Mouse (Mus musculus): ENCODE measurements around the gene Antxrl. TPM values are rescaled to one million over a fixed set of nuclear protein-coding genes. Genes with fewer than 3 reads are reported as not detected.

Antxrl gene
- polyA plus RNA-seq, 1 experiment from 2014 or later = not detected

DNA sequence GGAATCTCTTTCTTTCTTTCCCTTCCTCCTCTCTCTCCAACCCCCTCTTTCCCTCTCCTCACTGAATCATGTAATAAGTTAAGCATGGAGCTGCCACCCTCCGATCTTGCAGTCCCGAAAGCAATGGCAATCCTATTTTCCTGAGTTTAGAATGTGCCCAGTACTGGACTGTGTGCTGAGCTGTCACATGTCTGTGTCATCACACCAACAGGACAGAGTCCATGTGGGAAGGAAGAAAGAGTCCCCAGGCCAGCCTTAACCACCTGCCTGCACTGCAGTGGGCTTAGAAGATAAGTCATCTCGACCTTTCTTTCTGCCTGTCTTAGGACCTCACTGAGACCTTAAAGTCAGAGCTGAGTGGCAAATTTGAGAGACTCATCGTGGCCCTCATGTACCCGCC lies 39.0 kb downstream of the Antxrl start:
- 80% methylated on average over 5 of the region's 5 CpGs for WGBS
- no peak overlapping the region for H3K4me3 ChIP-seq (replicated peaks; ENCODE audit: low read length)
- ATAC-seq (ENCODE audit: insufficient read depth, low FRiP score) = no peak

DNA sequence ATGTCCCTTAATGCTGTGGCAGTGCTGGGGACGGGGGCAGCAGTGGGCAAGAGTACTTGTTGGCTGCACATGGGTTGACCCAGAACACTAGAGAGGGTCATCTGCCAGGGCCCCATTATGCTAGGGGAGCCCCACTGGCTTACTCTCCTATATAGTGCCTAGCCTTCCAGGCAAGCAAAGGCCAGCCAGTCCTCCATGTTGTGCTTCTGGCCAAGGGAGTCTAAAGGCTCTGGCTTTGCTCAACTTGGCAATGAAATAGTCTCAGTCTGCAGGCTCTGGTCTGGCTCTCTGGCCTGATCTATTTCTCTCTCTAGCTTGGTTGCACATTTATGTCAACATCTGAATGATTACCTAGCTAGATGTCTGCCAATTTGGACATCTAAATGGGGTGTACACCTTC lies 40.3 kb downstream of the Antxrl start:
- Histone ChIP-seq H3K4me2 (ENCODE audit: low read depth, low read length) (no peak overlapping the region), H3K4me3 (replicated peaks; ENCODE audit: low read length) (no peak overlapping the region), H3K9ac (ENCODE audit: low read length) (no peak overlapping the region), H3K27ac (ENCODE audit: low read length) (no peak overlapping the region), H3K9me3 (replicated peaks; ENCODE audit: control insufficient read depth, low read length) (no peaks in the 10 kb centered on the region), H3K27me3 (ENCODE audit: control insufficient read depth, insufficient read depth, low read length) (no peaks in the 10 kb centered on the region), H3K36me3 (ENCODE audit: control insufficient read depth, insufficient read depth, low read length) (no peaks in the 10 kb centered on the region), H3K4me1 (ENCODE audit: control insufficient read depth, insufficient read depth, low read length) (no peaks in the 10 kb centered on the region)
- ATAC-seq (ENCODE audit: insufficient read depth, low FRiP score) = no peak
- WGBS = 64% methylated on average over 1 of the region's 1 CpGs

More for the DNA sequence above, 39.0 kb downstream of the Antxrl start:
- Histone ChIP-seq H3K4me2 (ENCODE audit: low read depth, low read length) (no peak overlapping the region), H3K4me1 (ENCODE audit: control insufficient read depth, insufficient read depth, low read length) (no peaks in the 10 kb centered on the region), H3K27ac (ENCODE audit: low read length) (no peak overlapping the region), H3K9me3 (replicated peaks; ENCODE audit: control insufficient read depth, low read length) (no peaks in the 10 kb centered on the region), H3K9ac (ENCODE audit: low read length) (no peak overlapping the region), H3K36me3 (ENCODE audit: control insufficient read depth, insufficient read depth, low read length) (no peaks in the 10 kb centered on the region), H3K27me3 (ENCODE audit: control insufficient read depth, insufficient read depth, low read length) (no peaks in the 10 kb centered on the region)

DNA sequence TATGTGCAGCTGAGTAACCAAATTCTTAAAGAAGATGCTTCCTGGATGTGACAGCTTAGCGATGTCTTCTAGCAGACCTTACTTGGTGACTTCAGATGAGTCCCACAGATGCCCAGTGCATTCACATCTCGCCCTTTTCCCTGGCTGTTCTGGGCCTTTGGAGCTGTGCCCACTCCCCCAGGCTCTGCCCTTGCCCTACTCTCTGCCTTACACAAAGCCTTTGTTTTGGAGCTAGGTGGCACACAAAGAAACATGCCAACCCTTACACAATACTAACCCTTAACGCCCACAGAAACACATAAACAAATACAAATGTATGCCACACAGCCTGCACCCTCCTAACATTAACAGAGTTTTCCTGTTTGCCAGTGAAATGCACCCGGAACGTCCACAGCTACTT lies 43.7 kb downstream of the Antxrl start:
- 71% methylated on average over 5 of the region's 5 CpGs for WGBS

DNA sequence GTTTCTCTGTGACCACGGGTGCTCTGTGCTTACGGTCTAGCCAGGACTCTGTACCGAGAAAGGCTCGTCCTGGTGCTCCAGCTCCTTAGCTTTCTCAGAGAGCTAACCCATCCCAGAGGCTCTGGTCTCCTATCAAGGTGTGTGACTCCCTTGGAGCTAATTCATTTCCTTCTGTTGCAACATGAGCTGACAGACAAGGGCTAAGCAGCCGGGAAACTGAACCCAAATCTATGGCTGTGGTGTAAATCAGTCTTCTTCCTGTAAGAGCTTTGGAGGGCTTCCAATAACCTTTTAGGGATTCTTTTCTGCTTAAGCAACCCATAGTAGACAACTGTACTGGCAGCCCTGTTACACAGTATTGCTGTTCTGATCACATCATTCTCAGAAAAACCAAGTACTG lies 50.1 kb downstream of the Antxrl start, which contains the start of gene A630023A22Rik:
Gene A630023A22Rik, minus strand, starts transcription at position 154 of the 400 bp plus-strand sequence.
- no peaks in the 10 kb centered on the region for H3K27me3 ChIP-seq (ENCODE audit: control insufficient read depth, insufficient read depth, low read length)
- 52% methylated on average over 5 of the region's 5 CpGs for WGBS
- H3K4me1 ChIP-seq (ENCODE audit: control insufficient read depth, insufficient read depth, low read length) = peaks cover 12% of the 10 kb centered on the region; the same call in 1 of the 2 replicates
- H3K4me2 ChIP-seq (ENCODE audit: low read depth, low read length) = no peak within 1 kb of the TSS
- no peak for ATAC-seq (ENCODE audit: insufficient read depth, low FRiP score)
- no peaks in the 10 kb centered on the region for H3K9me3 ChIP-seq (replicated peaks; ENCODE audit: control insufficient read depth, low read length)
- no peaks in the 10 kb centered on the region for H3K36me3 ChIP-seq (ENCODE audit: control insufficient read depth, insufficient read depth, low read length)
- 0 out of 2 replicates have a peak within 1 kb of the TSS, but pooled peaks have one; percentile 8 for H3K27ac ChIP-seq (ENCODE audit: low read length)
- H3K4me3 ChIP-seq (replicated peaks; ENCODE audit: low read length) = no peak within 1 kb of the TSS
- H3K9ac ChIP-seq (ENCODE audit: low read length) = no peak within 1 kb of the TSS

More for the DNA sequence above, 43.7 kb downstream of the Antxrl start:
- Histone ChIP-seq H3K4me1 (ENCODE audit: control insufficient read depth, insufficient read depth, low read length) (no peaks in the 10 kb centered on the region), H3K27ac (ENCODE audit: low read length) (no peak overlapping the region), H3K9me3 (replicated peaks; ENCODE audit: control insufficient read depth, low read length) (no peaks in the 10 kb centered on the region), H3K4me2 (ENCODE audit: low read depth, low read length) (no peak overlapping the region), H3K36me3 (ENCODE audit: control insufficient read depth, insufficient read depth, low read length) (no peaks in the 10 kb centered on the region), H3K27me3 (ENCODE audit: control insufficient read depth, insufficient read depth, low read length) (no peaks in the 10 kb centered on the region), H3K9ac (ENCODE audit: low read length) (no peak overlapping the region), H3K4me3 (replicated peaks; ENCODE audit: low read length) (no peak overlapping the region)
- no peak for ATAC-seq (ENCODE audit: insufficient read depth, low FRiP score)

DNA sequence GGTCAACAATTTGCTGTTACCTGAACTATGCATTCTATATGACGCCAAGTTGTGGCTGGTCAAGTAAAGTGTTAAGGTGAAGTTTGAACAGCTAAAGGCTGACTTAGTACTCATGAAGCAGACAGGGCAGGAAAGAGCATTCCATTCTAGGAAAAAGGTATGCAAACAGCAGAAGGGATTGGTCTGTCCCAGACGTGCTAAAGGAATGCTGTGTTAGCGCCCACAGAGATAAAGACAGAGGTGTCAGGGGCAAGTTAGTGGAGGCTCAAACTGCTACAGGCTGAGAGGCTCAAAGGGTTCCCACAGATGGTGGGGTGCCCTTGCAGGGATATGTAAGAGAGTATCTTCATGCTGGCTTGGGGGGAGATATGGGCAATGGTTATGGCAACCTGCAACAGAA lies 51.3 kb downstream of the Antxrl start:
- Histone ChIP-seq H3K9ac (ENCODE audit: low read length) (no peak overlapping the region), H3K9me3 (replicated peaks; ENCODE audit: control insufficient read depth, low read length) (no peaks in the 10 kb centered on the region), H3K4me3 (replicated peaks; ENCODE audit: low read length) (no peak overlapping the region), H3K4me1 (ENCODE audit: control insufficient read depth, insufficient read depth, low read length) (peaks cover 12% of the 10 kb centered on the region; the same call in 1 of the 2 replicates), H3K27me3 (ENCODE audit: control insufficient read depth, insufficient read depth, low read length) (no peaks in the 10 kb centered on the region), H3K4me2 (ENCODE audit: low read depth, low read length) (no peak overlapping the region), H3K36me3 (ENCODE audit: control insufficient read depth, insufficient read depth, low read length) (no peaks in the 10 kb centered on the region), H3K27ac (ENCODE audit: low read length) (no peak overlapping the region)
- 55% methylated on average over 3 of the region's 3 CpGs for WGBS
- no peak for ATAC-seq (ENCODE audit: insufficient read depth, low FRiP score)

DNA sequence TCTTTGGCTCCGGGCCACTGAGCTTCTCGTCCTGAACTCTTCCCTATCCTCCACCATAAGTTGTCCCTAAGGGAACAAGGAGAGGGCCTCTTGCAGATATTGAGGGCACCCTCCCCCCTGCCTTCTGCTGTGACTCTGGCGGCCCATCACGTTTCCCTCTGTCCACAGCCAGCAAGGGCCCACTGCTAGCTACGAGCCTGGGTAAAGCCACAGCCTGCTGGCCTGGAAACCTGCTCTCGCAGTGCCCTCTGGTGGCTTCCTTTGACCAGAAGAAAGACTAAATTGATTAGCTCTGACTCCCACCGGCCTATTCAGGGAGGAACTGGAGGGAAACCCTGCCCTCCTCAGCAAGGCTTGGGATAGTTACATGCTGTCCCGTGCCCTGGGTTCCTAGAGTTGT lies 52.4 kb downstream of the Antxrl start:
- H3K27me3 ChIP-seq (ENCODE audit: control insufficient read depth, insufficient read depth, low read length) = no peaks in the 10 kb centered on the region
- WGBS = 22% methylated on average over 8 of the region's 8 CpGs
- no peak overlapping the region for H3K4me3 ChIP-seq (replicated peaks; ENCODE audit: low read length)
- no peaks in the 10 kb centered on the region for H3K9me3 ChIP-seq (replicated peaks; ENCODE audit: control insufficient read depth, low read length)
- ATAC-seq (ENCODE audit: insufficient read depth, low FRiP score) = peak; percentile 14; the same call in 1 of the 2 replicates
- H3K27ac ChIP-seq (ENCODE audit: low read length) = no peak overlapping the region
- H3K36me3 ChIP-seq (ENCODE audit: control insufficient read depth, insufficient read depth, low read length) = no peaks in the 10 kb centered on the region
- peaks cover 12% of the 10 kb centered on the region; the same call in 1 of the 2 replicates for H3K4me1 ChIP-seq (ENCODE audit: control insufficient read depth, insufficient read depth, low read length)
- no peak overlapping the region for H3K9ac ChIP-seq (ENCODE audit: low read length)
- no peak overlapping the region for H3K4me2 ChIP-seq (ENCODE audit: low read depth, low read length)

DNA sequence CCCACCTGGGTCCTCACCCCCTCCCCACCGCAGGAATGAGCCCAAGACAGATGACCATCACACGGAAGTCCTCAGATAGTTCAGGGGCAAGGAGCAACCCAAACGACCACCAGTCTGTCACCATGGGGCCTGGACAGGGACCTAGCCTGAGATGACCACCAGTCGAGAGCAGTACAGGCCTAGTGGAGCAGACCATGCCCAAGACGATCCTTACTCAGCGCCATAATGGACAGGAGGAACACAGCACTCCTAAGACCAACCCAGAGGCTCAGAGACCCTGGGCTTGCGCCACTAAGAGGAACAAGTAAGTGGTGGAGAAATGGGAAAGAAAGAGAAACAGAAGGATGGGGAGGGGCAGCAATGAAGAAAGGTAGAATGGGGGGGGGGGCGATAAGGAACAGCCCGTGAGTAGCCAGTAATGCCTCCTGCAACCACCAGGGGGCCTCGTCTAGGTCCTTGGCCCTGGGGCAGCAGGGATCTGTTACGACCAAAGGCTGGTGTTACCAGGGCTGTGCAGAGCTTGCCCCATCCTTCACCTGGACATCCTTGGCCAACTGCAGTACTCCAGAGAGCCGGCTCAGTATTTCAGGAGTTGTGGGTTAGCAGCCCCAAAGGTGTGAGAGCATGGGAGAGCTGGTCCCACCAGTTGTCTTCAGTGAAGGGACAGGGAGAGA lies 54.0 kb downstream of the Antxrl start:
- WGBS = 56% methylated on average over 12 of the region's 12 CpGs
- Histone ChIP-seq H3K27ac (ENCODE audit: low read length) (no peak overlapping the region), H3K4me2 (ENCODE audit: low read depth, low read length) (no peak overlapping the region), H3K9me3 (replicated peaks; ENCODE audit: control insufficient read depth, low read length) (no peaks in the 10 kb centered on the region), H3K9ac (ENCODE audit: low read length) (no peak overlapping the region), H3K27me3 (ENCODE audit: control insufficient read depth, insufficient read depth, low read length) (no peaks in the 10 kb centered on the region), H3K4me1 (ENCODE audit: control insufficient read depth, insufficient read depth, low read length) (peaks cover 12% of the 10 kb centered on the region; the same call in 1 of the 2 replicates), H3K36me3 (ENCODE audit: control insufficient read depth, insufficient read depth, low read length) (no peaks in the 10 kb centered on the region), H3K4me3 (replicated peaks; ENCODE audit: low read length) (no peak overlapping the region)
- ATAC-seq (ENCODE audit: insufficient read depth, low FRiP score) = no peak

DNA sequence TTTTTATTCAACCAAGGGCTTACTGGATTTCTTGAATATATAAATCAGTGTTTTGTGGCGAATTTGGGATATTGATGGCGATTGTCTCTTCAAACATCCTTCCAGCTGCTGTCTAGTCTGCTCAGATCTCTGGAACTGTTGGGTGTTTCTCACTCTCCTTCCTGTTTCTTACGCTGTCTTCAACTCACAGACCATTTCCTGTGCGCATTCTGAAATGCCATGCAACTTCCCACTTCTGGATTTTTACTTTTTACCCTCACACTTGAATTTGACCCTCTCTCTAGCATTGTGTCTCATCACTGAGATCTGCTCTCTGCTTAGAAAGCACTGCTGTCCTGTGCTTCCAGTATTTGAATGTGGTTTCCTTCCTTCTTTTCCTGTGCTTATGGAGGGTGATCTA lies 55.1 kb downstream of the Antxrl start:
- Histone ChIP-seq H3K4me3 (replicated peaks; ENCODE audit: low read length) (no peak overlapping the region), H3K4me1 (ENCODE audit: control insufficient read depth, insufficient read depth, low read length) (peaks cover 6% of the 10 kb centered on the region; the same call in 1 of the 2 replicates), H3K27me3 (ENCODE audit: control insufficient read depth, insufficient read depth, low read length) (no peaks in the 10 kb centered on the region), H3K27ac (ENCODE audit: low read length) (no peak overlapping the region), H3K4me2 (ENCODE audit: low read depth, low read length) (no peak overlapping the region), H3K9ac (ENCODE audit: low read length) (no peak overlapping the region), H3K9me3 (replicated peaks; ENCODE audit: control insufficient read depth, low read length) (no peaks in the 10 kb centered on the region), H3K36me3 (ENCODE audit: control insufficient read depth, insufficient read depth, low read length) (no peaks in the 10 kb centered on the region)
- 74% methylated on average over 4 of the region's 4 CpGs for WGBS
- no peak for ATAC-seq (ENCODE audit: insufficient read depth, low FRiP score)

DNA sequence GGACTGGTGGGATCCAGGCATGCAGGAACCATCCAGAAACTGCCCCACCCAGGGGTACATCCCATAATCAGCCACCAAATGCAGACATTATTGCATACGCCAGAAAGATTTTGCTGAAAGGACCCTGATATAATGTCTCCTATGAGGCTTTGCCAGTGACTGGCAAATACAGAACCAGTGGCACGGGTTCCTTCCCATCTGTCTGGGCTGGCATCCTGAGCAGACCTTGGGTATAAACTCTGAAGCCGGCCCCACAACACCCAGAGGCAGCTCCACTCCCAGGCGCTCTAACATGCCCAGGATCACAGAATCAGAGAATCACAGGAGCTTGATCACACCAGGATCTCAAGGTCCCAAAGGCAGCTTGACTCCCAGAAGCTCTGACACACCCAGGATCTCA lies 61.8 kb downstream of the Antxrl start:
- Histone ChIP-seq H3K4me1 (ENCODE audit: control insufficient read depth, insufficient read depth, low read length) (no peaks in the 10 kb centered on the region), H3K4me2 (ENCODE audit: low read depth, low read length) (no peak overlapping the region), H3K4me3 (replicated peaks; ENCODE audit: low read length) (no peak overlapping the region), H3K9ac (ENCODE audit: low read length) (no peak overlapping the region), H3K36me3 (ENCODE audit: control insufficient read depth, insufficient read depth, low read length) (no peaks in the 10 kb centered on the region), H3K27ac (ENCODE audit: low read length) (no peak overlapping the region), H3K27me3 (ENCODE audit: control insufficient read depth, insufficient read depth, low read length) (no peaks in the 10 kb centered on the region), H3K9me3 (replicated peaks; ENCODE audit: control insufficient read depth, low read length) (no peaks in the 10 kb centered on the region)
- ATAC-seq (ENCODE audit: insufficient read depth, low FRiP score) = no peak
- WGBS = 82% methylated on average over 4 of the region's 4 CpGs

Data from stomach, embryonic 16.5 days (tissue).